1 mouse cellular context compared by ENCODE assay signal in genomic region chr7:126696886-126697285, GRCm38 (mm10).
TF ChIP-seq lines count a peak whose summit lies in the region.

No protein-coding gene starts in this region.

TF ChIP-seq in MEL, 35 proteins besides CTCF, POLR2A, EP300 and RAD21 (continued from another document):
- TF ChIP-seq ZC3H11A (IDR thresholded peaks at IDR 0.05; ENCODE audit: low read depth, low read length) (no peak), UBTF (IDR thresholded peaks at IDR 0.05; ENCODE audit: borderline replicate concordance, insufficient read depth, low read depth, low read length) (no peak), POLR2AphosphoS5 (IDR thresholded peaks at IDR 0.05; ENCODE audit: borderline replicate concordance, low read depth, low read length) (no peak), MXI1 (IDR thresholded peaks at IDR 0.05; ENCODE audit: low read depth, low read length) (no peak), E2F4 (IDR thresholded peaks at IDR 0.05; ENCODE audit: borderline replicate concordance, low read depth, low read length) (no peak), GATA1 (IDR thresholded peaks at IDR 0.05; ENCODE audit: low read depth, low read length) (no peak), ELF1 (IDR thresholded peaks at IDR 0.05; ENCODE audit: low read depth, low read length) (no peak), RCOR1 (IDR thresholded peaks at IDR 0.05; ENCODE audit: low read depth, low read length) (no peak), MYB (IDR thresholded peaks at IDR 0.05; ENCODE audit: low read depth, low read length) (no peak)
